Mouse (Mus musculus) thymus, adult 2 months (tissue): ENCODE measurements around the gene Tead2.

ENCODE experiments used
- CTCF ChIP-seq: fragments of 200-500 bp; IDR thresholded peaks from 2 replicates; pipeline ENCODE4 v1.5.1; 2012; ENCODE audit warnings: mild to moderate bottlenecking, control low read depth, low read length, moderate library complexity, borderline replicate concordance; ENCODE audit not compliant: control insufficient read depth, poor library complexity, insufficient read depth; ENCODE audit errors: extremely low read depth
- POLR2A ChIP-seq: fragments of 200-500 bp; IDR thresholded peaks from 2 replicates; pipeline ENCODE4 v1.6.1; 2012; ENCODE audit warnings: mild to moderate bottlenecking, low read length, control low read depth, moderate library complexity; ENCODE audit not compliant: control insufficient read depth, poor library complexity, insufficient read depth; ENCODE audit errors: extremely low read depth

DNA sequence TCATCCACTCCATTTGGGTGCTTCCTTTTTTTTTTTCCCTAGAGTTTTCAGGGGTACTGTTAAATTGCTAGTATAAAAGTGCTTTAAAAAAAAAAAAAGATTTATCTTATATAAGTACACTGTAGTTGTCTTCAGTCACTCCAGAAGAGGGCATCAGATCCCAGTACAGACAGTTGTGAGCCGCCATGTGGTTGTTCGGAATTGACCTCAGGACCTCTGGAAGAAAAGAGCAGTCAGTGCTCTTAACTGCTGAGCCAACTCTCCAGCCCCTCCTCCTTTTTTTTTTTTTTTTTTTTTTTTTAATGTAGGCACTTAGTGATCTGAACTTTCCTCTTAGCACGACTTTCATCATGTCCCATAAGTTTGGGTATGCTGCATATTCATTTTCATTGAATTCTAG, 32.1 kb downstream of the Tead2 start:
- TF ChIP-seq POLR2A, result no peak
- no peak for TF ChIP-seq CTCF
